Mouse (Mus musculus) hindbrain, embryonic 14.5 days (tissue): ENCODE data around the gene Tex9. TPM values are rescaled to one million over a fixed set of nuclear protein-coding genes. Genes with fewer than 3 reads are reported as not detected.

Source experiments
- ATAC-seq: fragments of 200-750 bp; cut with Nextera tagmentation; 2 replicates; pipeline ENCODE4 v1.8.0; 2017; ENCODE audit warnings: moderate number of reproducible peaks, mild to moderate bottlenecking, moderate TSS enrichment, moderate library complexity; ENCODE audit not compliant: low FRiP score
- DNase-seq: peaks from one replicate; pipeline ENCODE4 v3.0.0-alpha.2; 2015; ENCODE audit warnings: low spot score
- H3K27ac ChIP-seq: fragments of 300-500 bp; sonication (generic); 2 replicates; pipeline ENCODE4 v1.5.1; 2014; ENCODE audit warnings: mild to moderate bottlenecking, moderate library complexity
- H3K27me3 ChIP-seq: fragments of 300-500 bp; sonication (generic); 2 replicates; pipeline ENCODE4 v1.6.1; 2014; ENCODE audit warnings: mild to moderate bottlenecking, low read length, mixed read lengths; ENCODE audit not compliant: control insufficient read depth, insufficient read depth
- H3K36me3 ChIP-seq: fragments of 300-500 bp; sonication (generic); replicated peaks from 2 replicates; pipeline ENCODE4 v1.6.1; 2014; ENCODE audit not compliant: control insufficient read depth, insufficient read depth
- H3K4me1 ChIP-seq: fragments of 300-500 bp; sonication (generic); replicated peaks from 2 replicates; pipeline ENCODE4 v1.6.1; 2014; ENCODE audit warnings: antibody characterized with exemption, low read length, mixed read lengths; ENCODE audit not compliant: control insufficient read depth, insufficient read depth
- H3K4me2 ChIP-seq: fragments of 300-500 bp; sonication (generic); replicated peaks from 2 replicates; pipeline ENCODE4 v1.6.1; 2014; ENCODE audit warnings: mild to moderate bottlenecking, moderate library complexity
- H3K4me3 ChIP-seq: fragments of 300-500 bp; sonication (generic); replicated peaks from 2 replicates; pipeline ENCODE4 v1.5.1; 2014; ENCODE audit warnings: mild to moderate bottlenecking, low read length
- H3K9ac ChIP-seq: fragments of 300-500 bp; sonication (generic); 2 replicates; pipeline ENCODE4 v1.6.1; 2014
- H3K9me3 ChIP-seq: fragments of 300-500 bp; sonication (generic); 2 replicates; pipeline ENCODE4 v1.6.1; 2016; ENCODE audit warnings: low read length; ENCODE audit not compliant: control insufficient read depth
- WGBS: fragments of 180-500 bp; shearing (Covaris S2); extraction: QIAGEN DNeasy Blood & Tissue Kit; methylation state at CpG from one replicate; pipeline ENCODE4 v1.1.7; 2014; 5-methylcytosine and 5-hydroxymethylcytosine counted together
- polyA plus RNA-seq: library from polyadenylated mRNA; unstranded; fragments of >200 nt; fragmentation: Nextera tagmentation; extraction: Ambion mirVana; gene quantifications from 2 replicates; pipeline ENCODE4 v1.2.1, GENCODE M21; 2014

Gene Tex9
- polyA plus RNA-seq, 1 experiment from 2014 or later, result 35.9 TPM

DNA sequence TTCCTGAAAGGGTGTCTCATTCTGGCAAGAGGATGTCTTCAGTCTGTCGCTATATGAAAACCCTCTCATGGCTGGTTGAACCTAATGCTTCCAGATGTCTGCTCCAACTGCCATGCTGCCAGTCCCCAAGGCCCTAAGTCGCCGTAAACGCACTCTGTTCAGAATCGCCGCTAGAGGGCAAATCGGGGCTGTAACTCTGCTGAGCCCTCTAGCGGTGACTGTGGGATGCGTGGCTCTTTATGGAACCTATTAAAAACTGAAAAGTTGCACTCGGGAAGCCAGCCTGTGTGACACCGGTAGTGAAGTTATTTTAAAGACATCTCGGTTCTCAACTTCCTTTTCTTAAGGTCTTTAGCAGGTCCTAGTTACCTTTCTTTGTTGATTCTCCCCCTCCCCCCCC, 38.2 kb upstream of the Tex9 start:
- DNase-seq, result peak; percentile 94
- Histone ChIP-seq H3K4me2 (peak overlapping the region; percentile 63), H3K27ac (no peak overlapping the region; the same call in 1 of the 2 replicates), H3K27me3 (no peaks in the 10 kb centered on the region), H3K4me3 (peak overlapping the region; percentile 95; the same call in 1 of the 2 replicates), H3K4me1 (peaks cover 20% of the 10 kb centered on the region), H3K9ac (no peak overlapping the region), H3K36me3 (no peaks in the 10 kb centered on the region), H3K9me3 (no peaks in the 10 kb centered on the region)
- no peak for ATAC-seq
- under 1% methylated on average over 12 of the region's 12 CpGs for WGBS

DNA sequence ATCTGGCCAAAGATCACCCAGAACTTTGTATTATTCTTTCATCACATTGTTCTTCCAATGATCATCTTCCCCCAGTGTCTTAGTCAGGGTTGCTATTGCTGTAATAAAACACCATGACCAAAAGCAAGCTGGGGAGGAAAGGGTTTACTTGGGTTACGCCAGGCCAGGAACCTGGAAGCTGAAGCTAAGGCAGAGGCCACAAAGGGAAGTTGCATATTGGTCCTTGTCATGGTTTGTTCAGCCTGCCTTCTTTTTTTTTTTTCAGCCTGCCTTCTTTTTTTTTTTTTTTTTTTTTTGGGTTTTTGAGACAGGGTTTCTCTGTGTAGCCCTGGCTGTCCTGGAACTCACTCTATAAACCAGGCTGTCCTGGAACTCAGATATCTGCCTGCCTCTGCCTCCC, 34.1 kb upstream of the Tex9 start:
- H3K9me3 ChIP-seq, result no peaks in the 10 kb centered on the region
- no peak for ATAC-seq
- H3K36me3 ChIP-seq, result no peaks in the 10 kb centered on the region
- H3K27ac ChIP-seq, result no peak overlapping the region
- no peak overlapping the region for H3K9ac ChIP-seq
- H3K4me3 ChIP-seq, result no peak overlapping the region
- H3K4me2 ChIP-seq, result no peak overlapping the region
- WGBS, result 71% methylated on average over 1 of the region's 1 CpGs
- DNase-seq, result no peak
- H3K4me1 ChIP-seq, result peaks cover 8% of the 10 kb centered on the region
- no peaks in the 10 kb centered on the region for H3K27me3 ChIP-seq

DNA sequence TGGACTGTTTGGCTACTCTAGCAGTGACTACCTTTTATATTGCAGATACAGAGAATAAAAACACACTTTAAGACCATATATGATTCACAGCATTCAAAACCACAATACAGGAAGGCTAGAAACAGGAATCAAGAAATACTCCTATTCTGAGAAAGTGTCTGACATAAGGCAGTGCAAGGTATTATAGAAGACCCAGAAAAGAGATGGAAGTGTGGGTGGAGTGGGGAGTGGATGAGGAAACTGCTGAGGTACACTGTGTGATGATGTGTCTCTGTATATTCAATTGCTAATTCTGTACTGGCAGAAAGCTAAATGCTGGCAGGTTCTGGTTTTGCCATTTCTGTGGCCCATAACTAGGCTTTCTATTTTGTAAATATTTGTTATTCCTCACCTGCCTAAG, 28.8 kb upstream of the Tex9 start:
- H3K4me2 ChIP-seq, result no peak overlapping the region
- no peak for ATAC-seq

DNA sequence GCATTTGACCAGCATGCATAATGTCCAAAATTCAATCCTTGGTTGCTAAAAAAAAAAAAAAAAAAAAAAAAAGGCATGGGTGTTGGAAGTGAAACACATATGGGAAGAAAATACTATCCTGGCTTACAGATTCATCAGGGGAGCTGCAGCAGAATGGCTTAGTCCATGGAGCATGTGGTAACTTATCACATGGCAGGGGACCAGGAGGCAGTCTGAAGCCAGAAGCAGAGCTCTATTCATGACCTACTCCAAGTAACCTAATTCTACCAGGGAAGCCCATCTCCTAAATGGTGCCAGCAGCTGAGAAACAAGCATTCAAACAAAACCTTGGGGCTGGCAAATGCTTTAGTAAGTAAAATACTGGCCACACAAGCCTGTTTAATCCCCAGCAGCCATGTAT, 27.2 kb upstream of the Tex9 start:
- H3K4me2 ChIP-seq, result no peak overlapping the region
- no peak for ATAC-seq

More for the DNA sequence above, 28.8 kb upstream of the Tex9 start:
- no peaks in the 10 kb centered on the region for H3K27me3 ChIP-seq
- H3K27ac ChIP-seq, result no peak overlapping the region
- no peak overlapping the region for H3K9ac ChIP-seq
- H3K36me3 ChIP-seq, result no peaks in the 10 kb centered on the region
- H3K4me3 ChIP-seq, result no peak overlapping the region
- H3K9me3 ChIP-seq, result no peaks in the 10 kb centered on the region
- no peaks in the 10 kb centered on the region for H3K4me1 ChIP-seq
- DNase-seq, result no peak

DNA sequence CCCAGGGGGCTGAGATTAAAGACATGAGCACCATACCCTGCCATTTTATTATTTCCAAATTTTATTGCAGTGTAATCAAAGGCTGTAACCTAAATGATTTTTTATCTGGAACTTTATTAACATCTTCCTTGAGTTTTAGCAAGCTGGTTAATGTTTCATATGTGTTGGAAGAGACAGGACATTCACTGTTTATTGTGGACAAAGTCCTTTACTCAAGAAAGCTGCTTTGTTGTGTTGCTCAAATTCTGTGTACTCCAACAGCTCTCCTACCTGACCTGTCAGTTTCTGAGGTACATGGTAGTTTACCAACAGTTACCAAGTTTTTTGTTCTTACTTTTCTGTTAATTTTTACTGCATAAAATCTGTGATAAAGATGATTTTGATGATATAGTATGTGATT, 23.4 kb upstream of the Tex9 start:
- Histone ChIP-seq H3K4me3 (no peak overlapping the region), H3K9ac (no peak overlapping the region), H3K9me3 (no peaks in the 10 kb centered on the region), H3K27me3 (no peaks in the 10 kb centered on the region), H3K4me1 (no peaks in the 10 kb centered on the region), H3K27ac (no peak overlapping the region), H3K4me2 (no peak overlapping the region), H3K36me3 (no peaks in the 10 kb centered on the region)
- ATAC-seq, result no peak
- no peak for DNase-seq

More for the DNA sequence above, 27.2 kb upstream of the Tex9 start:
- Histone ChIP-seq H3K9ac (no peak overlapping the region), H3K4me1 (no peaks in the 10 kb centered on the region), H3K9me3 (no peaks in the 10 kb centered on the region), H3K27ac (no peak overlapping the region), H3K4me3 (no peak overlapping the region), H3K36me3 (no peaks in the 10 kb centered on the region), H3K27me3 (no peaks in the 10 kb centered on the region)
- no peak for DNase-seq

DNA sequence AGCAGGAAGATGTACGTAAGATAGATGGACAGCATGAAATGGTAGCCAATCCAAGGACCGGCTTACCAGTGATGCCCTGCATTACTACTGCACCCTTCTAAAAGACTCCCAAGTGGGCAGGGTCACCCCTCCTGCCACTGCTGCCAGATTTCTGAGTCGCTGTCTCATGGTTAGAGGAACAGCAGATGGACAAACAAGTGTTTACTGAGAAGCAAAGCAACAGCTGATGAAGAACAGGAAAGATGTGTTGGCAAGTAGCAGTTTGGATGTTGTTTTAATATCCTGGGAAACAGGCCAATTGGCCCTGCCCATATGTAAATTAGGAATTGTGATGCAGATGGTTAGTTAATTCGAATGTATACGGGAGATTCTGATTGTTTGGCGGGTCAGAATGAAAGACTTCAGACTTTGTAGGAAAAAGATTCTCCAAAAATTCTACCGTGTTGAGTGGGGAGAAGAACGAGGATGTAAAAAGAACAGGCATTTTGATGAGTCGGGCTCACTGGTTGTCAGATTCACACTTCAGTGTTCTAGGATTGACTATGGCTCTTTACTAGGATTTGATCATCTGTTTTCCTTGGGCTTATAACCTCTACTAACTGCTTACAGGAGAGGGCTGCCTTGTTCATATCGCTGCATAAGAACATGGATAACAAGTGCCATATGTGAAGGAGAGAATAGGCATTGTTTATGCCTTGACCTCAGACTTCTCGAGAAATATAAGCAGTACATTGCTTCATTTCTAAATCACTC, 20.4 kb upstream of the Tex9 start:
- H3K27me3 ChIP-seq, result no peaks in the 10 kb centered on the region
- no peaks in the 10 kb centered on the region for H3K36me3 ChIP-seq
- ATAC-seq (no peak), DNase-seq (peak; percentile 29)
- H3K9ac ChIP-seq, result no peak overlapping the region
- H3K27ac ChIP-seq, result no peak overlapping the region
- 38% methylated on average over 11 of the region's 11 CpGs for WGBS
- H3K9me3 ChIP-seq, result no peaks in the 10 kb centered on the region
- no peak overlapping the region for H3K4me2 ChIP-seq
- no peak overlapping the region for H3K4me3 ChIP-seq
- no peaks in the 10 kb centered on the region for H3K4me1 ChIP-seq

DNA sequence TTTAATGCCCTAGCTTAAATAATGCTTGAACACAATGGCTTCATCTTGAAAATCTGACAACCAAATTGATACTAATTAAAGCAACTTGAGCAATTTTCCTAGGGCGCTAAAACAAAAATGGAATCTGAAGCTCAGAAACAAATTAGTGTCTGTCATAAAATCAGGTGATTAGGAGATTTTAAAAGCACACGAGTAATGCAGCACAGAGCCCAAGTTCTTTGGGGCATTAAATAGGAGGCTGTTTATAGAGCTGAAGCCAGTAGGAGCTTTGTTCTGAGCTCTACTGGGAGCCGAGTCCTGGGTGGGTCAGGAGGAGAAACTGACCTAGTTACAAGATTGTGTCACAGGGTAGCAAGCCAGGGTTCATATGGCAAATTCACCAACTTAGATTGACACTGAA, 5.2 kb upstream of the Tex9 start:
- H3K27ac ChIP-seq, result no peak overlapping the region
- H3K4me1 ChIP-seq, result peaks cover 4% of the 10 kb centered on the region
- 70% methylated on average over 3 of the region's 3 CpGs for WGBS
- H3K9me3 ChIP-seq, result no peaks in the 10 kb centered on the region
- no peaks in the 10 kb centered on the region for H3K36me3 ChIP-seq
- ATAC-seq, result no peak
- no peak overlapping the region for H3K9ac ChIP-seq
- no peak overlapping the region for H3K4me2 ChIP-seq
- DNase-seq, result no peak
- no peaks in the 10 kb centered on the region for H3K27me3 ChIP-seq
- no peak overlapping the region for H3K4me3 ChIP-seq

DNA sequence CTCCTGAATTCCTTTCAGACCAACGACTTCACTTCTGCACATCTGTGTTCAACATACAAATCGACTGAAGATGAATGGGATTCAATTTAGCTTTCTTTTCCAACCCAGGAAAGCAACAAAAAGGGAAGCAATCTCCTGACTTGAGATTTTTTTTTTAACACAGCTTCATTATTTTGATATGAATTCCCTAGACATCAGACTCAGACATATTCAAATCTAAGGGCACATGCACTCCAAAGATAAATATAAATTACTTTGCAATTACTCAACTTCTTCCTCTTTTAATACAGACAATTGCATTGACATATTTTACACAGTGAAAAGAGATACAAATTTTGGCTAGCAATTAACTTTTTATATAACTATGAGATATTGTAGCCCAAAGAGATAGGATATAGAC, 4.7 kb upstream of the Tex9 start:
- H3K4me1 ChIP-seq, result peaks cover 6% of the 10 kb centered on the region
- H3K27ac ChIP-seq, result no peak overlapping the region
- H3K9ac ChIP-seq, result no peak overlapping the region
- ATAC-seq, result no peak
- no peak for DNase-seq
- H3K9me3 ChIP-seq, result no peaks in the 10 kb centered on the region
- H3K27me3 ChIP-seq, result no peaks in the 10 kb centered on the region
- no peak overlapping the region for H3K4me3 ChIP-seq
- WGBS, result 75% methylated on average over 2 of the region's 2 CpGs
- no peak overlapping the region for H3K4me2 ChIP-seq
- no peaks in the 10 kb centered on the region for H3K36me3 ChIP-seq

DNA sequence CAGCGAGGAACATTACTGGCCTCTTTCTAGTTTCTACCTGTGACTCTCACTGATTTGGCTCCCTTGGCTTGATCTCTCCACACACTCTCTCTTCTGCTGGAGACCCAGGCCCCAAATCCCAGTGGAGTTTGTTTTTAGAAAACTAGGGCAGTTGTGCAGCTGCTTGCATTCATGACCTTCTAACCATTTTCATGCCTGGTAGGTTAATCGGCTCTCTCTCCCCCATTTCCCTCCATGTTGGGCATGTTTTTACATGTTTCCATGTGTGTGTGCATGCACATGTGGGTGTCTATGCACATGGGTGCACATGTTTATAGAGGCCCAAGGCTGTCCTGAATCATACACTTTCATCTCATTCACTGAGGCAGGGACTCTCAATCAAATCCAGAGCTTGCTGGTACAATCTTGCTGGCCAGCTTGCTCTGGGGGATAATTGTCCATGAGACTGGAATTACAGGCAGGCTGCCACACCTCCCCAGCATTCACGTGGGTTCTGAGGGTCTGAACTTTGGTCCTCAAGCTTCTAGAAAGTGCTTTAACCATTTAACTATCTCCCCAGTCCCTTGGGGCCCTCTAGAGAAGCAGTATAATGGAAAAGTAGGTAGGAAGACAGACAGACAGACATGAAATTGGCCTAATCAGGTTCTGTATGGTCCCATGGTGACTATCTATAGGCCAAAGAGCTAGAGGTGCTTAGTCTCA, 2.1 kb upstream of the Tex9 start:
- H3K36me3 ChIP-seq, result no peaks in the 10 kb centered on the region
- no peak overlapping the region for H3K27ac ChIP-seq
- peaks cover 14% of the 10 kb centered on the region for H3K4me1 ChIP-seq
- no peaks in the 10 kb centered on the region for H3K9me3 ChIP-seq
- 86% methylated on average over 3 of the region's 3 CpGs for WGBS
- no peak overlapping the region for H3K4me2 ChIP-seq
- no peak for DNase-seq
- no peaks in the 10 kb centered on the region for H3K27me3 ChIP-seq
- no peak overlapping the region for H3K9ac ChIP-seq
- ATAC-seq, result no peak
- no peak overlapping the region for H3K4me3 ChIP-seq
